Mouse (Mus musculus) intestine, postnatal 0 days (tissue): ENCODE data around the gene Grb2. TPM values are rescaled to one million over a fixed set of nuclear protein-coding genes. Genes with fewer than 3 reads are reported as not detected.
A peak's percentile ranks its signal among the peaks of the same experiment; 100 is the strongest.
"Not testable (repeated sequence)": the region's sequence is repeated elsewhere in the genome, so short reads cannot be mapped to it uniquely, and the experiment has no call there.

Experiments used
- ATAC-seq: fragments of 200-750 bp; cut with Nextera tagmentation; 2 replicates; pipeline ENCODE4 v1.8.0; 2017; ENCODE audit warnings: mild to moderate bottlenecking, moderate TSS enrichment, moderate library complexity
- H3K27ac ChIP-seq: fragments of 300-500 bp; sonication (generic); 2 replicates; pipeline ENCODE4 v1.5.1; 2014; ENCODE audit warnings: mild to moderate bottlenecking, low read depth, low read length, moderate library complexity
- H3K27me3 ChIP-seq: fragments of 300-500 bp; sonication (generic); replicated peaks from 2 replicates; pipeline ENCODE4 v1.6.1; 2014; ENCODE audit warnings: low read length, mixed read lengths; ENCODE audit not compliant: control insufficient read depth, insufficient read depth
- H3K36me3 ChIP-seq: fragments of 300-500 bp; sonication (generic); 2 replicates; pipeline ENCODE4 v1.6.1; 2014; ENCODE audit warnings: mild to moderate bottlenecking, moderate library complexity; ENCODE audit not compliant: control insufficient read depth, insufficient read depth
- H3K4me1 ChIP-seq: fragments of 300-500 bp; sonication (generic); replicated peaks from 2 replicates; pipeline ENCODE4 v1.6.1; 2014; ENCODE audit warnings: antibody characterized with exemption, low read length, mixed read lengths; ENCODE audit not compliant: control insufficient read depth, insufficient read depth
- H3K4me2 ChIP-seq: fragments of 300-500 bp; sonication (generic); replicated peaks from 2 replicates; pipeline ENCODE4 v1.6.1; 2014; ENCODE audit warnings: low read depth, mild to moderate bottlenecking, moderate library complexity
- H3K4me3 ChIP-seq: fragments of 300-500 bp; sonication (generic); 2 replicates; pipeline ENCODE4 v1.5.1; 2014; ENCODE audit warnings: low read depth, low read length
- H3K9ac ChIP-seq: fragments of 300-500 bp; sonication (generic); 2 replicates; pipeline ENCODE4 v1.6.1; 2014; ENCODE audit warnings: mild to moderate bottlenecking, low read depth, low read length
- H3K9me3 ChIP-seq: fragments of 300-500 bp; sonication (generic); 2 replicates; pipeline ENCODE4 v1.6.1; 2016; ENCODE audit warnings: mixed run types; ENCODE audit not compliant: control insufficient read depth
- CTCF ChIP-seq: sonication (generic); IDR thresholded peaks from 2 replicates; pipeline ENCODE4 v1.5.1; 2016; ENCODE audit warnings: low read depth, mild to moderate bottlenecking, control low read depth, antibody characterized with exemption, moderate library complexity
- WGBS: fragments of 180-500 bp; shearing (Covaris S2); extraction: QIAGEN DNeasy Blood & Tissue Kit; methylation state at CpG from one replicate; pipeline ENCODE4 v1.1.7; 2014; 5-methylcytosine and 5-hydroxymethylcytosine counted together
- polyA plus RNA-seq: library from polyadenylated mRNA; unstranded; fragments of >200 nt; fragmentation: Nextera tagmentation; extraction: Ambion mirVana; gene quantifications from 2 replicates; pipeline ENCODE4 v1.2.1, GENCODE M21; 2015

The Grb2 gene
- polyA plus RNA-seq, 1 experiment from 2014 or later: 60.5 TPM

- no peaks in the 10 kb centered on the region for H3K9me3 ChIP-seq
- no peaks in the 10 kb centered on the region for H3K4me1 ChIP-seq
- no peak overlapping the region for H3K4me2 ChIP-seq
- no peak for TF ChIP-seq CTCF
- H3K27me3 ChIP-seq: no peaks in the 10 kb centered on the region
- 82% methylated on average over 3 of the region's 3 CpGs for WGBS
- no peak overlapping the region for H3K4me3 ChIP-seq
- ATAC-seq: no peak
- peaks cover 28% of the 10 kb centered on the region; the same call in 1 of the 2 replicates for H3K36me3 ChIP-seq
- no peak overlapping the region for H3K9ac ChIP-seq
- no peak overlapping the region for H3K27ac ChIP-seq
Measured at GRCm38 (mm10) chr11:115653194-115653593, 55.2 kb downstream of the Grb2 start.

GRCm38 (mm10) chr11:115651680-115652079, 56.7 kb downstream of the Grb2 start:
- no peaks in the 10 kb centered on the region for H3K4me1 ChIP-seq
- no peak for ATAC-seq
- no peaks in the 10 kb centered on the region for H3K27me3 ChIP-seq
- H3K4me2 ChIP-seq: no peak overlapping the region
- no peak overlapping the region for H3K9ac ChIP-seq
- TF ChIP-seq CTCF: no peak
- peaks cover 37% of the 10 kb centered on the region for H3K36me3 ChIP-seq
- 80% methylated on average over 3 of the region's 3 CpGs for WGBS
- no peaks in the 10 kb centered on the region for H3K9me3 ChIP-seq
- H3K27ac ChIP-seq: no peak overlapping the region
- no peak overlapping the region for H3K4me3 ChIP-seq

- peaks cover 49% of the 10 kb centered on the region for H3K36me3 ChIP-seq
- H3K9ac ChIP-seq: no peak overlapping the region
- H3K4me2 ChIP-seq: no peak overlapping the region
- WGBS: 73% methylated on average over 10 of the region's 10 CpGs
- no peaks in the 10 kb centered on the region for H3K27me3 ChIP-seq
- no peak overlapping the region for H3K27ac ChIP-seq
- ATAC-seq: no peak
- H3K4me1 ChIP-seq: no peaks in the 10 kb centered on the region
- no peak for TF ChIP-seq CTCF
- no peak overlapping the region for H3K4me3 ChIP-seq
- H3K9me3 ChIP-seq: no peaks in the 10 kb centered on the region
Measured at GRCm38 (mm10) chr11:115649706-115650105, 58.7 kb downstream of the Grb2 start.

- TF ChIP-seq CTCF: peak; percentile 87
- H3K4me1 ChIP-seq: no peaks in the 10 kb centered on the region
- no peak for ATAC-seq
- H3K4me2 ChIP-seq: no peak overlapping the region
- H3K4me3 ChIP-seq: no peak overlapping the region
- H3K36me3 ChIP-seq: peaks cover 50% of the 10 kb centered on the region
- no peaks in the 10 kb centered on the region for H3K27me3 ChIP-seq
- no peaks in the 10 kb centered on the region for H3K9me3 ChIP-seq
- no peak overlapping the region for H3K27ac ChIP-seq
- WGBS: 42% methylated on average over 6 of the region's 6 CpGs
- H3K9ac ChIP-seq: no peak overlapping the region
Measured at GRCm38 (mm10) chr11:115647459-115647858, 60.9 kb downstream of the Grb2 start.

- peaks cover 50% of the 10 kb centered on the region for H3K36me3 ChIP-seq
- H3K4me3 ChIP-seq: no peak overlapping the region
- WGBS: 92% methylated on average over 9 of the region's 9 CpGs
- no peak overlapping the region for H3K9ac ChIP-seq
- no peak overlapping the region for H3K4me2 ChIP-seq
- H3K27ac ChIP-seq: no peak overlapping the region
- no peaks in the 10 kb centered on the region for H3K9me3 ChIP-seq
- no peaks in the 10 kb centered on the region for H3K27me3 ChIP-seq
- H3K4me1 ChIP-seq: no peaks in the 10 kb centered on the region
- no peak for ATAC-seq
- no peak for TF ChIP-seq CTCF
Measured at GRCm38 (mm10) chr11:115646439-115646838, 62.0 kb downstream of the Grb2 start.

GRCm38 (mm10) chr11:115645498-115645897, 62.9 kb downstream of the Grb2 start:
- H3K36me3 ChIP-seq: peaks cover 50% of the 10 kb centered on the region
- not testable (repeated sequence) for ATAC-seq, H3K9me3 ChIP-seq, H3K4me2 ChIP-seq, H3K4me1 ChIP-seq, H3K4me3 ChIP-seq, H3K9ac ChIP-seq, H3K27ac ChIP-seq, H3K27me3 ChIP-seq
- WGBS: 81% methylated on average over 14 of the region's 14 CpGs

- Histone ChIP-seq H3K36me3 (peaks cover 42% of the 10 kb centered on the region), H3K27me3 (no peaks in the 10 kb centered on the region), H3K4me1 (0 out of 2 replicates have a peak, but pooled peaks cover 3% of the 10 kb centered on the region), H3K4me3 (no peak overlapping the region), H3K9ac (no peak overlapping the region), H3K4me2 (no peak overlapping the region), H3K9me3 (no peaks in the 10 kb centered on the region), H3K27ac (no peak overlapping the region)
- no peak for ATAC-seq
- no peak for TF ChIP-seq CTCF
- 90% methylated on average over 13 of the region's 13 CpGs for WGBS
Measured at GRCm38 (mm10) chr11:115644308-115644707, 64.1 kb downstream of the Grb2 start.
